Mouse (Mus musculus) small intestine, adult 2 months (tissue): Measurements from ENCODE around the gene Dclk3. TPM values are rescaled to one million over a fixed set of nuclear protein-coding genes. Genes with fewer than 3 reads are reported as not detected.

Experiments used
- H3K27ac ChIP-seq: fragments of 200-500 bp; 2 replicates; pipeline ENCODE4 v1.5.1; 2012; ENCODE audit warnings: low read depth, low read length, control low read depth, inconsistent platforms; ENCODE audit not compliant: insufficient read depth
- H3K27me3 ChIP-seq: fragments of 200-500 bp; 2 replicates; pipeline ENCODE4 v1.6.1; 2012; ENCODE audit warnings: mild to moderate bottlenecking, moderate library complexity, low read length, inconsistent platforms; ENCODE audit not compliant: control insufficient read depth, insufficient read depth
- H3K36me3 ChIP-seq: fragments of 200-500 bp; 2 replicates; pipeline ENCODE4 v1.6.1; 2012; ENCODE audit warnings: mild to moderate bottlenecking, low read length, control low read depth, inconsistent platforms; ENCODE audit not compliant: control insufficient read depth, insufficient read depth
- H3K4me1 ChIP-seq: fragments of 200-500 bp; 2 replicates; pipeline ENCODE4 v1.6.1; 2012; ENCODE audit warnings: low read length, inconsistent platforms, mixed read lengths; ENCODE audit not compliant: control insufficient read depth, insufficient read depth, insufficient read length
- H3K4me3 ChIP-seq: fragments of 200-500 bp; 2 replicates; pipeline ENCODE4 v1.5.1; 2012; ENCODE audit warnings: low read depth, mild to moderate bottlenecking, control low read depth, inconsistent platforms, low read length, moderate library complexity
- CTCF ChIP-seq: fragments of 200-500 bp; IDR thresholded peaks from 2 replicates; pipeline ENCODE4 v1.5.1; 2012; ENCODE audit warnings: low read depth, mild to moderate bottlenecking, control low read depth, inconsistent platforms, low read length, moderate library complexity, mixed read lengths; ENCODE audit not compliant: insufficient replicate concordance, insufficient read length; ENCODE audit errors: extremely low read depth
- POLR2A ChIP-seq: fragments of 200-500 bp; IDR thresholded peaks from 2 replicates; pipeline ENCODE4 v1.6.1; 2012; ENCODE audit warnings: low read depth, mild to moderate bottlenecking, control low read depth, inconsistent platforms, low read length, moderate library complexity
- WGBS: fragments of 180-500 bp; shearing (Covaris S2); methylation state at CpG from one replicate; pipeline ENCODE4 v1.1.7; 2018; 5-methylcytosine and 5-hydroxymethylcytosine counted together
- polyA plus RNA-seq: library from polyadenylated mRNA; depleted of rRNA; stranded (reverse); fragments of >200 nt; gene quantifications from 2 replicates; pipeline ENCODE4 v1.2.3, GENCODE M21; 2012; rRNA removed

The Dclk3 gene
- polyA plus RNA-seq, 1 experiment, result 2.2 TPM

DNA sequence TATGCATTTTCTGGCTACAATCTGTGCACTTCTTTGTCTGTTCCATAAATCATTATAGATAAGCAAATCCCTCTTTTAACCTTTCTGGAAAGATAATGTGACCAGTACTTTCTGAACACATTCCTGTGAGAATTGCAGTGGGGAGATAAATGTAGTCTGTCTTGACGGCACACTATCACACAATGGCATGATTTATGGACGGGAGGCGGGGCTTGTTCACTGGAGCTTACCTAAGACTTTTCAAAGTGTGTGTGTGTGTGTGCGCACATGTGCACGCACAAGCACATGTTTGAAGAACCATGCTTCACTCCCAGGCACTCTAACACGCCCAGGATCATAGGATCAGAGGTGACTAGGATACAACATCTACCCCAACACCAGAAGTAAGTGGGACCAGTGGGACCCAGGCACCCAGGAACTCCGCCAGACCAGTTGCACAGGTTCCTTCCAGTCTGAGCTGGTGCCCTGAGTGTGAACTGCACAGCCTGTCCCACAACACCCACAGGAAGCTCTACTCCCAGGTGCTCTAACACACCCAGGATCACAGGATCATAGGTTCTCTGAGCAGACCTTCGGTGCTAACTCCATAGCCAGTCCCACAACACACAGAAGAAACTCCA lies 96.7 kb downstream of the Dclk3 start:
- no peaks in the 10 kb centered on the region for H3K36me3 ChIP-seq
- peaks cover 8% of the 10 kb centered on the region; the same call in 1 of the 2 replicates for H3K4me1 ChIP-seq
- no peak overlapping the region for H3K4me3 ChIP-seq
- 24% methylated on average over 8 of the region's 8 CpGs for WGBS
- no peaks in the 10 kb centered on the region for H3K27me3 ChIP-seq
- H3K27ac ChIP-seq, result no peak overlapping the region
- no peak for TF ChIP-seq CTCF
- no peak for TF ChIP-seq POLR2A

Other genes with a start within 250 kb of the Dclk3 start
- gene Mlh1, start 167.3 kb upstream of the Dclk3 start, polyA plus RNA-seq, result 2.5 and 5.1 TPM in 2 replicates
- 1.8 and 2.1 TPM in 2 replicates for gene Epm2aip1, start 167.2 kb upstream of the Dclk3 start, polyA plus RNA-seq
- gene Trank1, start 127.3 kb upstream of the Dclk3 start, polyA plus RNA-seq, result 0.03 and 0.06 TPM in 2 replicates